Mouse (Mus musculus): ENCODE measurements around the gene Thbd. TPM values are rescaled to one million over a fixed set of nuclear protein-coding genes. Genes with fewer than 3 reads are reported as not detected.

The Thbd gene
- polyA plus RNA-seq, 1 experiment from 2014 or later: 14.7 TPM

- DNase-seq (ENCODE audit: low spot score) (no peak), ATAC-seq (replicated peaks; ENCODE audit: low FRiP score, low read depth) (no peak)
- no peak for TF ChIP-seq CTCF (IDR thresholded peaks at IDR 0.05; ENCODE audit: low read depth)
- H3K36me3 ChIP-seq (ENCODE audit: insufficient read depth, low read length): no peaks in the 10 kb centered on the region
- H3K9ac ChIP-seq (ENCODE audit: low read depth, low read length): no peak overlapping the region
- H3K27me3 ChIP-seq (ENCODE audit: insufficient read depth, low read length): no peaks in the 10 kb centered on the region
- no peak overlapping the region for H3K4me3 ChIP-seq (replicated peaks; ENCODE audit: low read depth, low read length)
- H3K4me1 ChIP-seq (replicated peaks; ENCODE audit: insufficient read depth, low read length): no peaks in the 10 kb centered on the region
- no peaks in the 10 kb centered on the region for H3K9me3 ChIP-seq (replicated peaks; ENCODE audit: low read length)
- no peak overlapping the region for H3K4me2 ChIP-seq (ENCODE audit: low read length)
- no peak overlapping the region for H3K27ac ChIP-seq
- WGBS: 46% methylated on average over 4 of the region's 4 CpGs
Measured at GRCm38 (mm10) chr2:148371743-148372630, 36.0 kb downstream of the Thbd start.

GRCm38 (mm10) chr2:148365227-148365626, 42.8 kb downstream of the Thbd start:
- H3K4me2 ChIP-seq (ENCODE audit: low read length): no peak overlapping the region
- no peak overlapping the region for H3K9ac ChIP-seq (ENCODE audit: low read depth, low read length)
- no peak for TF ChIP-seq CTCF (IDR thresholded peaks at IDR 0.05; ENCODE audit: low read depth)
- H3K27me3 ChIP-seq (ENCODE audit: insufficient read depth, low read length): no peaks in the 10 kb centered on the region
- DNase-seq (ENCODE audit: low spot score) (no peak), ATAC-seq (replicated peaks; ENCODE audit: low FRiP score, low read depth) (no peak)
- H3K36me3 ChIP-seq (ENCODE audit: insufficient read depth, low read length): no peaks in the 10 kb centered on the region
- WGBS: 25% methylated on average over 1 of the region's 1 CpGs
- no peaks in the 10 kb centered on the region for H3K9me3 ChIP-seq (replicated peaks; ENCODE audit: low read length)
- no peaks in the 10 kb centered on the region for H3K4me1 ChIP-seq (replicated peaks; ENCODE audit: insufficient read depth, low read length)
- no peak overlapping the region for H3K27ac ChIP-seq
- no peak overlapping the region for H3K4me3 ChIP-seq (replicated peaks; ENCODE audit: low read depth, low read length)

- no peak for ATAC-seq (replicated peaks; ENCODE audit: low FRiP score, low read depth)
- Histone ChIP-seq H3K27me3 (ENCODE audit: insufficient read depth, low read length) (no peaks in the 10 kb centered on the region), H3K4me1 (replicated peaks; ENCODE audit: insufficient read depth, low read length) (no peaks in the 10 kb centered on the region), H3K4me3 (replicated peaks; ENCODE audit: low read depth, low read length) (no peak overlapping the region), H3K27ac (no peak overlapping the region), H3K9ac (ENCODE audit: low read depth, low read length) (no peak overlapping the region), H3K9me3 (replicated peaks; ENCODE audit: low read length) (no peaks in the 10 kb centered on the region), H3K36me3 (ENCODE audit: insufficient read depth, low read length) (no peaks in the 10 kb centered on the region), H3K4me2 (ENCODE audit: low read length) (no peak overlapping the region)
- no peak for TF ChIP-seq CTCF (IDR thresholded peaks at IDR 0.05; ENCODE audit: low read depth)
- DNase-seq (ENCODE audit: low spot score): no peak
- 88% methylated on average over 3 of the region's 3 CpGs for WGBS
Measured at GRCm38 (mm10) chr2:148364536-148364935, 43.5 kb downstream of the Thbd start.

- no peak overlapping the region for H3K4me3 ChIP-seq (replicated peaks; ENCODE audit: low read depth, low read length)
- no peaks in the 10 kb centered on the region for H3K27me3 ChIP-seq (ENCODE audit: insufficient read depth, low read length)
- 84% methylated on average over 1 of the region's 1 CpGs for WGBS
- no peak overlapping the region for H3K4me2 ChIP-seq (ENCODE audit: low read length)
- TF ChIP-seq CTCF (IDR thresholded peaks at IDR 0.05; ENCODE audit: low read depth): no peak
- no peak for ATAC-seq (replicated peaks; ENCODE audit: low FRiP score, low read depth)
- no peaks in the 10 kb centered on the region for H3K36me3 ChIP-seq (ENCODE audit: insufficient read depth, low read length)
- no peak overlapping the region for H3K9ac ChIP-seq (ENCODE audit: low read depth, low read length)
- H3K9me3 ChIP-seq (replicated peaks; ENCODE audit: low read length): no peaks in the 10 kb centered on the region
- DNase-seq (ENCODE audit: low spot score): no peak
- no peak overlapping the region for H3K27ac ChIP-seq
- no peaks in the 10 kb centered on the region for H3K4me1 ChIP-seq (replicated peaks; ENCODE audit: insufficient read depth, low read length)
Measured at GRCm38 (mm10) chr2:148357145-148357544, 50.8 kb downstream of the Thbd start.

Other genes with a start within 250 kb of the Thbd start
- gene Sstr4, start 12.8 kb downstream of the Thbd start, polyA plus RNA-seq (2015; fragmentation: Nextera tagmentation; extraction: Ambion mirVana): 0.16 and 0.19 TPM in 2 replicates
- 17.0 and 17.5 TPM in 2 replicates for gene Cd93, start 35.4 kb upstream of the Thbd start, polyA plus RNA-seq (2015; fragmentation: Nextera tagmentation; extraction: Ambion mirVana)

All from kidney, postnatal 0 days (tissue).